Mouse (Mus musculus) testis, adult 2 months (tissue): ENCODE results near the gene Gm2115. TPM values are rescaled to one million over a fixed set of nuclear protein-coding genes. Genes with fewer than 3 reads are reported as not detected.

Source experiments
- H3K27ac ChIP-seq: fragments of 200-500 bp; 2 replicates; pipeline ENCODE4 v1.5.1; 2012; ENCODE audit warnings: low read depth, low read length; ENCODE audit not compliant: control insufficient read depth, insufficient read depth
- H3K27me3 ChIP-seq: fragments of 200-500 bp; 2 replicates; pipeline ENCODE4 v1.6.1; 2012; ENCODE audit warnings: mild to moderate bottlenecking, low read length, moderate library complexity; ENCODE audit not compliant: control insufficient read depth, insufficient read depth
- H3K36me3 ChIP-seq: fragments of 200-500 bp; 2 replicates; pipeline ENCODE4 v1.6.1; 2012; ENCODE audit warnings: mild to moderate bottlenecking, low read length; ENCODE audit not compliant: control insufficient read depth, insufficient read depth
- H3K4me1 ChIP-seq: fragments of 200-500 bp; 2 replicates; pipeline ENCODE4 v1.6.1; 2012; ENCODE audit warnings: low read length; ENCODE audit not compliant: control insufficient read depth, insufficient read depth
- H3K4me3 ChIP-seq: fragments of 200-500 bp; 2 replicates; pipeline ENCODE4 v1.5.1; 2012; ENCODE audit warnings: low read depth, mild to moderate bottlenecking, low read length, moderate library complexity, mixed read lengths; ENCODE audit not compliant: control insufficient read depth
- CTCF ChIP-seq: fragments of 200-500 bp; IDR thresholded peaks from 2 replicates; pipeline ENCODE4 v1.5.1; 2012; ENCODE audit warnings: low read depth, mild to moderate bottlenecking, inconsistent platforms, low read length, moderate library complexity; ENCODE audit not compliant: control insufficient read depth, insufficient read depth, insufficient replicate concordance
- POLR2A ChIP-seq: fragments of 200-500 bp; IDR thresholded peaks from 2 replicates; pipeline ENCODE4 v1.6.1; 2012; ENCODE audit warnings: low read depth, mild to moderate bottlenecking, inconsistent platforms, low read length, moderate library complexity; ENCODE audit not compliant: control insufficient read depth
- polyA plus RNA-seq: library from polyadenylated mRNA; depleted of rRNA; stranded (reverse); fragments of >200 nt; gene quantifications from 2 replicates; pipeline ENCODE4 v1.2.3, GENCODE M21; 2012

Gm2115 gene
- polyA plus RNA-seq, 1 experiment, result not detected

- no peak overlapping the region for H3K27ac ChIP-seq
- TF ChIP-seq POLR2A (no peak), CTCF (no peak)
- H3K4me3 ChIP-seq, result no peak overlapping the region
These were observed 57.8 kb downstream of the Gm2115 start for GRCm38 (mm10) chr7:84586360-84587100.

DNA sequence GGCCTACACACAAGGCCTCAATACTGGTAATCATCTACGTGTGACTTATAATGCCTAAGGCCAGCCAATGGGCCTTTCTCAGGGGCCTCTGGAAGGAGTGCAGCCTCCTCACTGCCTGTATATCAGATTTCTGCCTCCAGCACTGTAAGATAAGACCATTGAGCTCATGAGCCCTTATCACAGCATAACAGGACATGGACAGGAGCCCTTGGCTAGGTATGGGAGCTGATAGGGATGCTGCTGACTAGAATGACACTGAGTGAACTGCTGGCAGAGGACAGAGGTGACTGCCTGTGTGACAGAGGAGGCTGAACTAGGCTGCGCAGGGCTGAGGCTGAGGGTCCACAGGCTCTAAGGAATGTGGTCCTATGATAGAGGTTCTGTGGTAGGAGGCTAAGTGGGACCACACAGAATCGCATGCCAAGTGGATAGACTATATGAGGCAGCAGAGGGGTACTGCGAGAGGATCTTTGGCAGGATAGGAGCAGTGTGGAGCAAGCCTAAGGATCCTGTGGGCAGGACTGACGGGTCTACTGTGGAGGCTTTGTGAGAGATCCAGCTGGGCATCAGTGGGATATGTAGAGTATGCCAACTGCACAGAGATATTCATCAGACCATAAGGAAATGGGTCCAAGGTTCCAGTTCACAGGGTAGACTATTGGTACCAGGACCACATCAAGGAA is 58.5 kb downstream of the Gm2115 start:
- H3K27ac ChIP-seq, result no peak overlapping the region

More at GRCm38 (mm10) chr7:84586360-84587100, 57.8 kb downstream of the Gm2115 start:
- no peaks in the 10 kb centered on the region for H3K36me3 ChIP-seq
- H3K4me1 ChIP-seq, result no peaks in the 10 kb centered on the region
- H3K27me3 ChIP-seq, result no peaks in the 10 kb centered on the region

GRCm38 (mm10) chr7:84590622-84591021 is 61.9 kb downstream of the Gm2115 start:
- Histone ChIP-seq H3K4me1 (no peaks in the 10 kb centered on the region), H3K36me3 (no peaks in the 10 kb centered on the region), H3K4me3 (no peak overlapping the region), H3K27me3 (no peaks in the 10 kb centered on the region), H3K27ac (no peak overlapping the region)
- TF ChIP-seq CTCF (no peak), POLR2A (no peak)

More for the DNA sequence above, 58.5 kb downstream of the Gm2115 start:
- no peak for TF ChIP-seq POLR2A
- no peak for TF ChIP-seq CTCF
- Histone ChIP-seq H3K27me3 (no peaks in the 10 kb centered on the region), H3K4me1 (no peaks in the 10 kb centered on the region), H3K4me3 (no peak overlapping the region), H3K36me3 (no peaks in the 10 kb centered on the region)

GRCm38 (mm10) chr7:84591347-84591746 is 62.6 kb downstream of the Gm2115 start:
- no peak overlapping the region for H3K27ac ChIP-seq
- TF ChIP-seq POLR2A, result no peak
- TF ChIP-seq CTCF, result no peak
- no peak overlapping the region for H3K4me3 ChIP-seq

DNA sequence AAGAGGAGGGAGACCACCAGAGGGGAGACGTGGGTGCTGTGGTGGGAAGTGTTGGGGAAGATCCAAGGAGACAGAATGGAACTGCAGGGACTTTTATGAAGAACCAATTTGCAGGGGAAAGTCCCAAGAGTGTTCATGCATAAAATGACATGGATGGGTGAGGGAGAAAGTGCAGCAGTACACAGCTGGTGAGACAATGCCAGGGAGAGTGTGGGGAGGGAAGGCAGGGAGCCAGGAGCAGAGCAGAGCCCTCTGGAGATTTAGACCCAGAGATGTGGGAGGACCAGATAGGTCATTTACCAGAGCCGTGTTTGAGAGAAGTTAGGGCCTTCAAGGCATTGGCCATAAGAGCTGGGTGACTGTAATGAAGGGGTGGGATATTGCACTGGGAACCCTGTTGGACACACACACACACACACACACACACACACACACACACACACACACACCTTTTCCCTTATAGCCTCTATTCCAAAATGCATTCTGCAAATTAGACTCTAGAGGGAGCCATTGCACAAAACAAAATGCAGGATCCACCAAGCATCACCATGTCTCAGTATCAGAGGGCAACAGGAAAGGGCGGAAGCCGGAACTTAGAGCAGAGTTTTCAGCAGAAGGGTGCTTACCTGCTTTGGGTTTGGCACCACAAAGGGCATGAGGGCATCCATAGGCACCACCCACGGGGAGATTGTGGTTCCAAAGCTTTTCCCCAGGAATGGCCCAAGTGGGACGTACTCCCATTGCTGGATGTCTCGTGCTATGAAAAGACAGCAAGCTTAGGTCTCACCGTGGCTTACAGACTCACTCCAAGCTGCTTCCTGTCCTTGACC is 65.5 kb downstream of the Gm2115 start:
- H3K27me3 ChIP-seq, result no peaks in the 10 kb centered on the region
- no peak overlapping the region for H3K27ac ChIP-seq
- TF ChIP-seq CTCF (no peak; the same call in 1 of the 2 replicates), POLR2A (no peak)
- H3K4me3 ChIP-seq, result no peak overlapping the region
- no peaks in the 10 kb centered on the region for H3K36me3 ChIP-seq
- H3K4me1 ChIP-seq, result no peaks in the 10 kb centered on the region

More at GRCm38 (mm10) chr7:84591347-84591746, 62.6 kb downstream of the Gm2115 start:
- H3K36me3 ChIP-seq, result no peaks in the 10 kb centered on the region
- H3K27me3 ChIP-seq, result no peaks in the 10 kb centered on the region
- no peaks in the 10 kb centered on the region for H3K4me1 ChIP-seq

- Histone ChIP-seq H3K36me3 (no peaks in the 10 kb centered on the region), H3K27ac (no peak overlapping the region), H3K4me1 (no peaks in the 10 kb centered on the region), H3K27me3 (no peaks in the 10 kb centered on the region), H3K4me3 (no peak overlapping the region)
- TF ChIP-seq CTCF, result no peak
- no peak for TF ChIP-seq POLR2A
These were observed 66.2 kb downstream of the Gm2115 start for GRCm38 (mm10) chr7:84594917-84595303.

DNA sequence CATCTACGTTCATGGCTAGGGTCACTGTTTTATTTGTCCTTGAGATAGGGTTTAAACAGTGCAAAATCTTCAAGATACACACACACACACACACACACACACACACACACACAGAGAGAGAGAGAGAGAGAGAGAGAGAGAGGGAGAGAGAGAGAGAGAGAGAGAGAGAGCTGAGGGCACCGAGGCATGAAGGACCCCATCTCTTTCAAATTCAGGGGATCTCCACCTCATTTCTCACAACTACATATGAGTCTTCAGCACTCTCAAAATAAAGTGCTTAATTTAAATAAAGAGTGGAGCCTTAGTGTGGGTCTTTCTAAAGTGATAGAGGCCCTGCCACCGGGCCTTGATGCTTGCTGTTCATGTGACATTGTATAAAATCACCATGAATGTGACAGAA is 67.2 kb downstream of the Gm2115 start:
- Histone ChIP-seq H3K4me3 (no peak overlapping the region), H3K36me3 (no peaks in the 10 kb centered on the region), H3K27ac (no peak overlapping the region), H3K27me3 (no peaks in the 10 kb centered on the region), H3K4me1 (no peaks in the 10 kb centered on the region)
- TF ChIP-seq CTCF (no peak), POLR2A (no peak)
